Mouse (Mus musculus) effector memory CD4-positive, alpha-beta T cell, adult 5 months (primary cell): ENCODE data around the gene Dcaf15. TPM values are rescaled to one million over a fixed set of nuclear protein-coding genes. Genes with fewer than 3 reads are reported as not detected.

Source experiments
- polyA plus RNA-seq: library from polyadenylated mRNA; unstranded; fragments of 100-300 nt; shearing (Covaris generic); gene quantifications from one replicate; pipeline ENCODE4 v1.2.1, GENCODE M21; 2017

Dcaf15 gene
- polyA plus RNA-seq = 31.7 TPM

DNA sequence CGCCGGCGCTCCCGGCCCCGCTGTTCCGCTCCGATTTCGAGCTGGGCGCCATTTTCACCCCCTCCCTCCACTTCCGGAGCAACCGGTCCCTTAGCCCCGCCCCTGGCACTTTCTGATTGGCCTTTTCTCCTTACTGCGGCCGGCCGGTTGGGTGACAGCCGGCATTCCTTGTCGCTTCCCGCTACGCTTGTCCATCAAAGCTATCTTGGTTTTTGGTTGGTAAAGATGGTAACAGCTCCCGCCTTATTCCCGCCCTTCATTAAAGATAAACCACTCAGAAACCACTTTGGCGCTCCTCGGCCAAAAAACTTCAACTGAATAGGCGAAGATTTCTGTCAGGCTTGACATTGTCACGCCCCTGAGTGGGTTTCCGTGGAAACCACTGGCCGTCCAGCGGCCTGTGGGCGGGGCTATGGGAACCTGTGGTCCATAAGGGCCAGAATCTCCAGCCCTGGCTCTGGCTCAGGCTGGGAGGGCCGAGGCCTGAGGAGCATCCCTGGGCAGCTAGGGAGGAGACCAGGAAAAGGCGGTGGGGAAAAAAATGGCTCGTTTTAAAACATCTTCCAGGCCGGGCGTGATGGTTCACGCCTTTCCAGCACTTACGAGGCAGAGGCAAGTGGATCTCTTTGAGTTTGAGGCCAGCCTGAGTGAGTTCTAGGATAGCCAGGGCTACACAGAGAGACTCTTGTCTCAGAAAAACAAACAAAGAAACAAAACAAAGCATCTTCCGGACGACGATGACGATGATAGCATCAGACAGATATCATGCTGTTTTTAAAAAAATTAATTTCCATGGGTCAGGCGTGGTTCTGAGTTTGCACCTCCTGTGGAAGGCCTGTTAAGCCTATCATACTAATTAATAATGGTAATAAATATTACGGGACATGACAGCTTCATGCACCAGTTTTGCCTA is at the start of gene Dcaf15:
Gene Dcaf15 (minus strand): TSS at position 72 of the 913 bp plus-strand sequence.

DNA sequence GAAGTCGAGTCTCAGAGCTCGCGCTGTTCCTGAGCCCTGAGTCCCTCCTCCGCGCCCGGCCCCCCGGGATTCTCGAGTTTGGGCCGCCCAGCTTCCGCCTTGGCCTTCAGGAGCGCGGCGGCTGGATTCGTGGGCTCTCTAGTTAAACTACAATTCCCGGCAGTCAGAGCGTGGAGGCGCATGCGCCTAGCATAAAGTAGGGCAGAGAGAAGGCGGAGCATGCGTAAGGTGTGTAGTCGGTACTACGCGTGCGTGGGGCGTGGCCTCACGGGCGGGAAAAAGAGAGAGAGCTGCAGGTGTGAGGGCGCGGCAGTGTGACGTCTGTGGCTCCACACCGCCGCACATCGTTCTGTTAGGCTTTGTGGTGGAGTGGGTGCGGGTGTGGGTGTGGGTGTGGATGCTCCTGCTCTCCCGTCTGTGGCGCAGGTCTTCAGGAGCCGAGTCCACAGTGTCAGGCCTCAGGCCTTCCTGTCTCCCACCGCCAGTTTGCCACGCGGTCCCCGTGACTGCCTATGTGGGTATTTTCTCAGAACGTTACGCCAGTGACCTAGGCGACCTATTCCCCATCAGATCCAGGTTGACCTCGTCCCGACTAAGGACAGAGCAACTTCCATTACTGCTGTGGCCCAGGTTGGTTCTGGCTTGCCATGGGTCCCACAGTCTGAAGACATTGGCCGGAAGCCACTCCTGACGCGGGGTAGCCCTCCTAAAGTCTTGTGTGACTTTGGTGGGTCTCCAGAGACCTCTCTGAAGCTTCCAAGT is 43.4 kb upstream of the Dcaf15 start, which contains the start of the genes Cc2d1a and 4930432K21Rik:
Gene Cc2d1a (minus strand): TSS at position 168 of the 762 bp plus-strand sequence.
Gene 4930432K21Rik (plus strand): TSS at position 257 of the 762 bp plus-strand sequence.

DNA sequence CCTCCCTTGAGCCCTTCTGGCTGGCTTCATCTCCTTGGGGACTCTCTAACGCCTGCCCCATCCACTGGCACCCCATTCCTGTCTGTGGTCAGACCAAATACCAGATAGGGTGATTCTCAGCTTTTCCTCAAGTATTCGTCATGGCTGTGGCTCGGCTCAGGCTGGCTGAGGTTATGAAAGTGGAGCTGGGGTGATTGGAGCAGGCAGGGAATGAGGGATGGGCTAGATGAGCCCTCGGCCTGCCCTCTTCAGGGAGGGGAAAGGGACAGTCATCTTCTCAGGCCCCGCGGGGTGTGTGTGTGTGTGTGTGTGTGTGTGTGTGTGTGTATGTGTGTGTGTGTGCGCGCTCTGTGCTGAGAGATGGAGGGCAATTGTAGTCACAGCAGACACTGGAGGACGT is 21.1 kb upstream of the Dcaf15 start, which contains the start of gene Podnl1:
Gene Podnl1 (plus strand): TSS at position 334 of the 400 bp plus-strand sequence.

DNA sequence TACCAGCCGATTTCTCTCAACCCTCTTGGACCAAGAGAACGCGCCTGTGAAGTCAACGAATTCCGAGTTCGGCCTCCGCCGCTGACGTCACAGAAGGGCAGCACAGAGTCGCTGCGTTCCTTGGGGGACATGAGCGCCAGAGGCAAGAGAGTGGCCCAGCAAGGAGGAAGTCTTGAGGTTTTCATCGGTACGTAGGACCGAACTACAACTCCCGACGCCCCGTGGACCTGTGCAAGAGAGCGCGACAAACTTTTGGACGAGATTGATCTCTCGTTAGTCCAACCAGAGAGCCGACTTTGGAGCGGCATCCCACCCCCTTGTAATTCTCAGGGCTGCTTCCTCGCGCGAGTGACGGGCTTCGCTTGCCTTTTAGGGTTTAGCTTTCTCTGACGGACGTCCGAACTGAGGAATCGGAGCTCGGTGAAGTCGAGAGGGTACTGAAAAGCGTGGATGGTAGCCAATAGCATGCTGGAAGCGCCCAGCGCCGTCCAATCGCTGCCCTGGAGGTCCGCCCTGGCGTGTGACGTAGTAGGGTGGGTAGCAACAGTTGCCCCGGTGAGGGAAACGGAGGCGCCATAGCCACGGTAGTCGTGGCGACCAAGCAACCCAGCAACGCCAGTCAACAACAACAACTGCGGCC is 38.2 kb downstream of the Dcaf15 start, which contains the start of gene Rfx1:
Gene Rfx1 (plus strand): TSS at position 544 of the 640 bp plus-strand sequence.

DNA sequence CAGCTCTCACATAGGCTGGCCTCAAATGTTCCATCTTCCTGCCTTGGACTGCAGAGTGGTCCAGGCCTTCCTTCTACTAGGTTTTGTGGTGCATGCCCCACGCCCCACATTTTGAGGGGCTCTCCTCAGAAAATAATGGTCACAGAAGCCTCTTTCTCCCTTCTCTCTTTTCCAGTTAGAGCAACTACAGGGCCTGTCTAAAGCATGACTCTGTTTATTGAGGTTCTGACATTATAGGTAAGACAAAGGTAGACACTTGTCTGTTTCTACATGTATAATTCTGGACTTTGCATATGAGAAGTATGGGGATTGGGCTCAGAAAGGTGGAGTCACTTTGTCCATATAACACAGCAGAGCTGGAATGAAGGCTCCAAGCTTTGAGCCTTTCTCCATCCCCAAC is 39.5 kb downstream of the Dcaf15 start, which contains the start of gene Gm10643:
Gene Gm10643 (minus strand): TSS at position 101 of the 400 bp plus-strand sequence.

Other genes with a start within 250 kb of the Dcaf15 start
- gene Adgrl1, start 204.7 kb downstream of the Dcaf15 start, polyA plus RNA-seq = 7.7 TPM
- gene Gm10644, start 149.6 kb downstream of the Dcaf15 start, polyA plus RNA-seq = 0.62 TPM
- gene Asf1b, start 149.3 kb downstream of the Dcaf15 start, polyA plus RNA-seq = 7.1 TPM
- 36.3 TPM for gene Prkaca, start 131.8 kb downstream of the Dcaf15 start, polyA plus RNA-seq
- 6.2 TPM for gene Samd1, start 107.1 kb downstream of the Dcaf15 start, polyA plus RNA-seq
- gene 1700067K01Rik, start 103.3 kb downstream of the Dcaf15 start, polyA plus RNA-seq = not detected
- 1.6 TPM for gene 2210011C24Rik, start 92.6 kb downstream of the Dcaf15 start, polyA plus RNA-seq
- gene Palm3, start 83.3 kb downstream of the Dcaf15 start, polyA plus RNA-seq = 7.7 TPM
- gene Il27ra, start 62.2 kb downstream of the Dcaf15 start, polyA plus RNA-seq = 221 TPM
- 1.6 TPM for gene Rln3, start 59.8 kb downstream of the Dcaf15 start, polyA plus RNA-seq
- gene Gm10643, start 39.6 kb downstream of the Dcaf15 start, polyA plus RNA-seq = 1.7 TPM
- 34.0 TPM for gene Rfx1, start 37.9 kb downstream of the Dcaf15 start, polyA plus RNA-seq
- 30.8 TPM for gene Podnl1, start 21.2 kb upstream of the Dcaf15 start, polyA plus RNA-seq
- 43.2 TPM for gene Cc2d1a, start 43.2 kb upstream of the Dcaf15 start, polyA plus RNA-seq
- gene 4930432K21Rik, start 43.3 kb upstream of the Dcaf15 start, polyA plus RNA-seq = 0.56 TPM
- not detected for gene Nanos3, start 80.4 kb upstream of the Dcaf15 start, polyA plus RNA-seq
- 53.2 TPM for gene Zswim4, start 132.3 kb upstream of the Dcaf15 start, polyA plus RNA-seq
- gene D8Ertd738e, start 145.0 kb upstream of the Dcaf15 start, polyA plus RNA-seq = 577 TPM
- 117 TPM for gene Mri1, start 152.6 kb upstream of the Dcaf15 start, polyA plus RNA-seq
- 19.3 TPM for gene Ccdc130, start 165.6 kb upstream of the Dcaf15 start, polyA plus RNA-seq